ENCODE assay signal across 30 mouse cellular contexts in the genomic region with DNA sequence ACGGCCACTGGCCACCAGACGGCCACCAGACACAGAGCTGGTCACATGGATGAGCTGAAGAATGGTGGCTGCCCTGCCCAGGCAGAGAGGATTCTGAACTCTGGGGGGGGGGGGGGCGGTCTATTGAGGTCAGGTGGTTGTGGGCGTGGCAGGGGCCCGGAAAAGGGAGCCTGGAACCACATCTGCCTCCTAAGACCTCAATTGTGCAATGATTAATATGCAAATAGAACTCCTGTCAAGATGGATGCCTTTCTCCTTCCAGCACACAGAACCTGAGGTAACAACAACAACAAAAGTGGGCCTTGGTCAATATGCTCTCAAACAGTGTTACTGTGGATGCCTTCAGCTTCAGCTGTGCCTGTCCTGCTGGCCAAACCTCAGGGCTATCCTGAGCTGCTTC. TPM values are rescaled to one million over a fixed set of nuclear protein-coding genes. Genes with fewer than 3 reads are reported as not detected.
A peak's percentile ranks its signal among the peaks of the same experiment; 100 is the strongest.
DNase-seq lines count a peak whose midpoint lies in the region; ATAC-seq and TF ChIP-seq lines count a peak whose summit lies in the region.
"Had no signal": no experiment of that assay in that cellular context is flagged by ENCODE, and none has a peak within 500 bp of the region (broad histone marks: within the 10 kb centered on the region; RNA-seq: fewer than 3 reads in every experiment).

No protein-coding gene starts in this region.

- H3K4me2 ChIP-seq in hindbrain, embryonic 16.5 days (ENCODE audit: low read length): no peak overlapping the region
- peak overlapping the region; percentile 52 for H3K4me2 ChIP-seq in kidney, embryonic 16.5 days (replicated peaks; ENCODE audit: low read depth, low read length)
- H3K4me2 ChIP-seq: forebrain, embryonic 13.5 days; heart, embryonic 12.5 days; intestine, embryonic 15.5 days; limb, embryonic 13.5 days; liver, embryonic 13.5 days; midbrain, embryonic 12.5 days; neural tube, embryonic 12.5 days had no signal

- DNase-seq in hindbrain, embryonic 10.5 days (ENCODE audit: low spot score): no peak
- peak; percentile 68 for DNase-seq in R1 (ENCODE audit: low read depth, low spot score)
- DNase-seq in left cerebral cortex, postnatal 14 days (ENCODE audit: low spot score in 2 of 2): no peak
- no peak for DNase-seq in heart, adult 2 months
- DNase-seq: cerebellum, adult 18-20 months; cerebellum, postnatal 25 days; gastrocnemius, postnatal 14 days; heart, adult 18-20 months; liver, embryonic 13.5 days; lung, adult 18-20 months; lung, postnatal 4 days; right cerebral cortex, adult 18-20 months; spleen, adult 18-20 months; thymus, adult 2 months; thymus, postnatal 36 days had no signal

- TF ChIP-seq CTCF in E14TG2a.4 (conservative IDR thresholded peaks at IDR 0.05; ENCODE audit: low read length): no peak
- no peak for TF ChIP-seq CTCF in heart, adult 2 months (IDR thresholded peaks at IDR 0.05)

- peak overlapping the region; percentile 29; the same call in 1 of the 2 replicates for H3K27ac ChIP-seq in hindbrain, embryonic 10.5 days
- H3K27ac ChIP-seq in hindbrain, embryonic 16.5 days (ENCODE audit: low read depth, low read length): no peak overlapping the region
- H3K27ac ChIP-seq in kidney, embryonic 16.5 days (ENCODE audit: low read length): no peak overlapping the region
- H3K27ac ChIP-seq in heart, adult 2 months: no peak overlapping the region
- H3K27ac ChIP-seq: forebrain, embryonic 13.5 days; hindbrain, postnatal 0 days; intestine, embryonic 15.5 days; left cerebral cortex, adult 2 months; limb, embryonic 13.5 days; liver, embryonic 13.5 days; midbrain, embryonic 12.5 days; neural tube, embryonic 12.5 days had no signal

- no peak overlapping the region for H3K9ac ChIP-seq in hindbrain, embryonic 16.5 days (ENCODE audit: low read depth, low read length)
- H3K9ac ChIP-seq in kidney, embryonic 16.5 days (replicated peaks; ENCODE audit: low read length): peak overlapping the region; percentile 37; the same call in 1 of the 2 replicates
- no peak overlapping the region for H3K9ac ChIP-seq in heart, adult 2 months (ENCODE audit: low read depth, low read length)
- H3K9ac ChIP-seq: forebrain, embryonic 13.5 days; heart, embryonic 12.5 days; intestine, embryonic 15.5 days; limb, embryonic 13.5 days; liver, embryonic 13.5 days; midbrain, embryonic 12.5 days; neural tube, embryonic 12.5 days had no signal

- no peak for TF ChIP-seq POLR2A in heart, adult 2 months (IDR thresholded peaks at IDR 0.05; ENCODE audit: insufficient read depth, low read depth, low read length)

- H3K4me3 ChIP-seq in hindbrain, embryonic 10.5 days: no peak overlapping the region
- no peak overlapping the region for H3K4me3 ChIP-seq in hindbrain, embryonic 16.5 days (ENCODE audit: low read length)
- H3K4me3 ChIP-seq in E14TG2a.4 (replicated peaks; ENCODE audit: low read length): peak overlapping the region; percentile 75
- H3K4me3 ChIP-seq in kidney, embryonic 16.5 days (ENCODE audit: low read length): 0 out of 2 replicates have a peak overlapping the region, but pooled peaks have one; percentile 44
- H3K4me3 ChIP-seq in heart, adult 2 months: no peak overlapping the region
- H3K4me3 ChIP-seq: forebrain, embryonic 13.5 days; heart, embryonic 12.5 days; intestine, embryonic 15.5 days; left cerebral cortex, adult 2 months; limb, embryonic 13.5 days; liver, embryonic 13.5 days; megakaryocyte, embryonic 14.5 days; midbrain, embryonic 12.5 days; myocyte; neural tube, embryonic 12.5 days had no signal

- no peaks in the 10 kb centered on the region for H3K36me3 ChIP-seq in hindbrain, embryonic 10.5 days
- H3K36me3 ChIP-seq in hindbrain, embryonic 16.5 days (ENCODE audit: control insufficient read depth, insufficient read depth, low read length): no peaks in the 10 kb centered on the region
- H3K36me3 ChIP-seq in E14TG2a.4 (ENCODE audit: insufficient read depth, low read length): 0 out of 2 replicates have a peak, but pooled peaks cover 4% of the 10 kb centered on the region
- H3K36me3 ChIP-seq in kidney, embryonic 16.5 days (ENCODE audit: insufficient read depth, low read length): 0 out of 2 replicates have a peak, but pooled peaks cover 2% of the 10 kb centered on the region
- no peaks in the 10 kb centered on the region for H3K36me3 ChIP-seq in heart, adult 2 months (ENCODE audit: control insufficient read depth, insufficient read depth, low read length)
- H3K36me3 ChIP-seq: heart, embryonic 12.5 days; intestine, embryonic 15.5 days; limb, embryonic 13.5 days; liver, embryonic 13.5 days; midbrain, embryonic 12.5 days; neural tube, embryonic 12.5 days had no signal

- H3K9me3 ChIP-seq in hindbrain, embryonic 10.5 days: 0 out of 2 replicates have a peak, but pooled peaks cover 2% of the 10 kb centered on the region
- H3K9me3 ChIP-seq in hindbrain, embryonic 16.5 days (ENCODE audit: control insufficient read depth, low read length): no peaks in the 10 kb centered on the region
- H3K9me3 ChIP-seq in E14TG2a.4 (ENCODE audit: low read length): peaks cover 8% of the 10 kb centered on the region; the same call in 1 of the 2 replicates
- 0 out of 2 replicates have a peak, but pooled peaks cover 3% of the 10 kb centered on the region for H3K9me3 ChIP-seq in kidney, embryonic 16.5 days (ENCODE audit: low read length)
- H3K9me3 ChIP-seq: forebrain, embryonic 13.5 days; intestine, embryonic 15.5 days; limb, embryonic 13.5 days; liver, embryonic 13.5 days; midbrain, embryonic 12.5 days; neural tube, embryonic 12.5 days had no signal

- WGBS in hindbrain, embryonic 10.5 days: 75% methylated on average over 5 of the region's 5 CpGs
- WGBS in hindbrain, embryonic 16.5 days: 69% methylated on average over 5 of the region's 5 CpGs
- WGBS in kidney, embryonic 16.5 days: 73% methylated on average over 4 of the region's 5 CpGs
- 73% methylated on average over 5 of the region's 5 CpGs for WGBS in heart, adult 2 months

- no peak for TF ChIP-seq EP300 in heart, adult 2 months (IDR thresholded peaks at IDR 0.05; ENCODE audit: insufficient read depth, low read depth, low read length)

- intact Hi-C loops in left cerebral cortex, postnatal 14 days (cut with DNase I): no loop called here
- intact Hi-C loops in heart, adult 2 months (cut with DNase I): no loop called here

- H3K4me1 ChIP-seq in hindbrain, embryonic 10.5 days (replicated peaks): peaks cover 53% of the 10 kb centered on the region
- peaks cover 11% of the 10 kb centered on the region for H3K4me1 ChIP-seq in hindbrain, embryonic 16.5 days (ENCODE audit: control insufficient read depth, insufficient read depth, low read depth, low read length)
- H3K4me1 ChIP-seq in E14TG2a.4 (replicated peaks; ENCODE audit: low read depth, low read length): peaks cover 88% of the 10 kb centered on the region
- H3K4me1 ChIP-seq in kidney, embryonic 16.5 days (ENCODE audit: insufficient read depth, low read length): peaks cover 24% of the 10 kb centered on the region
- H3K4me1 ChIP-seq in heart, adult 2 months (ENCODE audit: control insufficient read depth, insufficient read depth, low read length): 0 out of 2 replicates have a peak, but pooled peaks cover 2% of the 10 kb centered on the region
- H3K4me1 ChIP-seq: liver, embryonic 13.5 days; megakaryocyte, embryonic 14.5 days had no signal

- no peaks in the 10 kb centered on the region for H3K79me2 ChIP-seq in heart, adult 2 months (replicated peaks; ENCODE audit: control insufficient read depth, insufficient read depth, low read length)

- H3K27me3 ChIP-seq in hindbrain, embryonic 10.5 days (ENCODE audit: insufficient read depth, poor library complexity, severe bottlenecking): peaks cover 23% of the 10 kb centered on the region
- no peaks in the 10 kb centered on the region for H3K27me3 ChIP-seq in hindbrain, embryonic 16.5 days (replicated peaks; ENCODE audit: control insufficient read depth, insufficient read depth, low read length)
- peaks cover 17% of the 10 kb centered on the region for H3K27me3 ChIP-seq in E14TG2a.4 (ENCODE audit: insufficient read depth, low read length)
- H3K27me3 ChIP-seq in kidney, embryonic 16.5 days (ENCODE audit: insufficient read depth, low read length): no peaks in the 10 kb centered on the region
- H3K27me3 ChIP-seq in heart, adult 2 months (ENCODE audit: control insufficient read depth, insufficient read depth, low read length): no peaks in the 10 kb centered on the region
- H3K27me3 ChIP-seq: intestine, embryonic 15.5 days; liver, embryonic 13.5 days; neural tube, embryonic 12.5 days had no signal

- no peak for ATAC-seq in hindbrain, embryonic 16.5 days
- no peak for ATAC-seq in kidney, embryonic 16.5 days (ENCODE audit: low FRiP score, low TSS enrichment)
- ATAC-seq in activated CD4-positive, CD25-positive, alpha-beta regulatory T cell, adult 4 months: no peak
- ATAC-seq: forebrain, embryonic 13.5 days; hindbrain, postnatal 0 days; intestine, embryonic 15.5 days; lung, postnatal 0 days had no signal

RNA-seq across cellular contexts. Expression of a gene that starts 3.4 kb away (rescaled TPM):
- 0.41 and 0.47 TPM in 2 replicates for polyA plus RNA-seq in hindbrain, embryonic 10.5 days (2016; fragmentation: Nextera tagmentation; extraction: Ambion mirVana)
- polyA plus RNA-seq in hindbrain, embryonic 16.5 days (2015; fragmentation: Nextera tagmentation; extraction: Ambion mirVana): 0.68 and 0.76 TPM in 2 replicates
- polyA plus RNA-seq in kidney, embryonic 16.5 days (2015; fragmentation: Nextera tagmentation; extraction: Ambion mirVana): 8.7 and 9.1 TPM in 2 replicates
- 1 to 10 TPM; 3.4 to 3.7 TPM for total RNA-seq in left cerebral cortex, postnatal 14 days (2021)
- total RNA-seq in heart, adult 2 months (2021): 1 to 10 TPM; 1.4 to 1.7 TPM
- 2.3 and 4.7 TPM in 2 replicates for polyA plus RNA-seq in heart, adult 2 months (2012; rRNA removed)
- not detected for polyA plus RNA-seq in activated CD4-positive, CD25-positive, alpha-beta regulatory T cell, adult 4 months (2017; shearing (Covaris generic))
- polyA plus RNA-seq: myocyte; neural tube, embryonic 12.5 days had no signal

Comparison
In these comparisons a context has a peak if more than half of its experiments do, and no peak if none do; other contexts are left out.
1. H3K4me3 ChIP-seq: peak in E14TG2a.4 (single experiment) and kidney, embryonic 16.5 days (single experiment); none in hindbrain, embryonic 10.5 days (single experiment), hindbrain, embryonic 16.5 days (single experiment) and heart, adult 2 months (single experiment).